Mouse (Mus musculus): Measurements from ENCODE around the gene Igf1r. TPM values are rescaled to one million over a fixed set of nuclear protein-coding genes. Genes with fewer than 3 reads are reported as not detected.
A peak's percentile ranks its signal among the peaks of the same experiment; 100 is the strongest.

Gene Igf1r
- total RNA-seq, 2 experiments from 2014 or later = 17.9 to 21.3 TPM

GRCm38 (mm10) chr7:68100388-68100787 is 147.8 kb downstream of the Igf1r start:
- DNase-seq = no peak
- intact Hi-C loops (cut with DNase I) = no loop called here

- peak; percentile 55 to 67 for DNase-seq
- intact Hi-C loops (cut with DNase I) = no loop called here
Measured at GRCm38 (mm10) chr7:68102456-68103177, 150.0 kb downstream of the Igf1r start.

GRCm38 (mm10) chr7:68103178-68103530 is 150.5 kb downstream of the Igf1r start:
- no peak for DNase-seq
- intact Hi-C loops (cut with DNase I) = no loop called here

- no peak for DNase-seq
- intact Hi-C loops (cut with DNase I) = no loop called here
Measured at GRCm38 (mm10) chr7:68111532-68111931, 158.9 kb downstream of the Igf1r start.

GRCm38 (mm10) chr7:68112582-68112981 is 160.0 kb downstream of the Igf1r start:
- DNase-seq = no peak

GRCm38 (mm10) chr7:68114364-68114763 is 161.7 kb downstream of the Igf1r start:
- intact Hi-C loops (cut with DNase I) = no loop called here
- DNase-seq = no peak

More at GRCm38 (mm10) chr7:68112582-68112981, 160.0 kb downstream of the Igf1r start:
- intact Hi-C loops (cut with DNase I) = no loop called here

- intact Hi-C loops (cut with DNase I) = no loop called here
- DNase-seq = peak; percentile 22 to 44
Measured at GRCm38 (mm10) chr7:68114983-68115715, 162.5 kb downstream of the Igf1r start.

GRCm38 (mm10) chr7:68117567-68117966 is 164.9 kb downstream of the Igf1r start:
- no peak for DNase-seq
- intact Hi-C loops (cut with DNase I) = no loop called here

- no peak for DNase-seq
- intact Hi-C loops (cut with DNase I) = no loop called here
Measured at GRCm38 (mm10) chr7:68117981-68118380, 165.4 kb downstream of the Igf1r start.

GRCm38 (mm10) chr7:68119605-68120004 is 167.0 kb downstream of the Igf1r start:
- intact Hi-C loops (cut with DNase I) = no loop called here
- no peak for DNase-seq

- no peak for DNase-seq
- intact Hi-C loops (cut with DNase I) = no loop called here
Measured at GRCm38 (mm10) chr7:68122418-68122817, 169.8 kb downstream of the Igf1r start.

GRCm38 (mm10) chr7:68125347-68125746 is 172.7 kb downstream of the Igf1r start:
- intact Hi-C loops (cut with DNase I) = loop anchor here (5.0 kb wide), 2 partner anchors 53 to 323 kb away; no protein-coding TSS in a partner anchor
- DNase-seq = no peak

GRCm38 (mm10) chr7:68127799-68128261 is 175.2 kb downstream of the Igf1r start:
- DNase-seq = peak; percentile 55 to 64

GRCm38 (mm10) chr7:68128271-68128674 is 175.6 kb downstream of the Igf1r start:
- intact Hi-C loops (cut with DNase I) = loop anchor here (5.0 kb wide), 2 partner anchors 56 to 326 kb away; no protein-coding TSS in a partner anchor
- no peak for DNase-seq

More at GRCm38 (mm10) chr7:68127799-68128261, 175.2 kb downstream of the Igf1r start:
- intact Hi-C loops (cut with DNase I) = loop anchor here (2.0 to 5.0 kb wide), 3 partner anchors 41 to 326 kb away; no protein-coding TSS in a partner anchor

GRCm38 (mm10) chr7:68129077-68129511 is 176.5 kb downstream of the Igf1r start:
- DNase-seq = peak; percentile 96 to 97
- intact Hi-C loops (cut with DNase I) = loop anchor here (5.0 kb wide), 2 partner anchors 57 to 327 kb away; no protein-coding TSS in a partner anchor

- DNase-seq = peak; percentile 89 to 92
- intact Hi-C loops (cut with DNase I) = loop anchor here (1.0 to 5.0 kb wide), 5 partner anchors 53 to 327 kb away; no protein-coding TSS in a partner anchor
Measured at GRCm38 (mm10) chr7:68129546-68130253, 177.1 kb downstream of the Igf1r start.

- intact Hi-C loops (cut with DNase I) = loop anchor here (1.0 to 5.0 kb wide), 3 partner anchors 51 to 180 kb away; no protein-coding TSS in a partner anchor
- no peak for DNase-seq
Measured at GRCm38 (mm10) chr7:68130950-68131580, 178.4 kb downstream of the Igf1r start.

- intact Hi-C loops (cut with DNase I) = loop anchor here (5.0 kb wide), 2 partner anchors 49 to 169 kb away; no protein-coding TSS in a partner anchor
Measured at GRCm38 (mm10) chr7:68133679-68134078, 181.1 kb downstream of the Igf1r start.

GRCm38 (mm10) chr7:68134948-68135347 is 182.3 kb downstream of the Igf1r start:
- intact Hi-C loops (cut with DNase I) = loop anchor here (5.0 kb wide), 2 partner anchors 47 to 167 kb away; no protein-coding TSS in a partner anchor
- DNase-seq = peak; percentile 41 to 43

More at GRCm38 (mm10) chr7:68133679-68134078, 181.1 kb downstream of the Igf1r start:
- DNase-seq = no peak

GRCm38 (mm10) chr7:68136056-68136455 is 183.4 kb downstream of the Igf1r start:
- DNase-seq = no peak
- intact Hi-C loops (cut with DNase I) = no loop called here
